ENCODE assay signal across 22 mouse cellular contexts in the genomic region with DNA sequence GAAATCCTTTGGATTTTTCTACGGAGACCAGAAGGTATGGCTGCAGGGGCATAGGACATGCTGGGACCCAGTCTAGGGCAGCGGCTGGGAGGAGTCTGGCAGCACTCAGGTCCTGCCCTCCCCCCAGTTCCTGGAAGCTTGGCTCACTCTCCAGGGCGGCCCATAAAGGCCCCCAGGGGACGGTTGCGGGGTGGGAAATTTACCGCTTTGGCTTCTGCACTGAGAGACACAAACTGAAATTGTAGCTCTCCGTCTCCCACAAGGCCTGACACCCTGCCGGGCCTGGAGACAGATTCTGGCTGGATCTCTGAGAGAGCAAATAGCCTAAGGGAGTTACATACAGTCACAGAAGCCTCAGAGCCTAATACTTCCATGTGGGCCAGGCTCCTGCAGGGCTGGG. TPM values are rescaled to one million over a fixed set of nuclear protein-coding genes. Genes with fewer than 3 reads are reported as not detected.
DNase-seq lines count a peak whose midpoint lies in the region; ATAC-seq lines count a peak whose summit lies in the region.
"Had no signal": no experiment of that assay in that cellular context is flagged by ENCODE, and none has a peak within 500 bp of the region (broad histone marks: within the 10 kb centered on the region; RNA-seq: fewer than 3 reads in every experiment).

No protein-coding gene starts in this region.

- intact Hi-C loops in heart, postnatal 14 days (cut with DNase I): no loop called here

- H3K27me3 ChIP-seq in heart, embryonic 10.5 days (ENCODE audit: insufficient read depth, poor library complexity, severe bottlenecking): no peaks in the 10 kb centered on the region
- H3K27me3 ChIP-seq: hindbrain, embryonic 15.5 days; neural tube, embryonic 12.5 days had no signal

- WGBS in heart, embryonic 10.5 days: 55% methylated on average over 8 of the region's 8 CpGs

- peaks cover 81% of the 10 kb centered on the region for H3K4me1 ChIP-seq in heart, embryonic 10.5 days

- H3K9me3 ChIP-seq in heart, embryonic 10.5 days: no peaks in the 10 kb centered on the region
- H3K9me3 ChIP-seq: G1E; hindbrain, embryonic 15.5 days; neural tube, embryonic 12.5 days had no signal

- ATAC-seq in activated CD4-positive, CD25-positive, alpha-beta regulatory T cell, adult 4 months: no peak
- ATAC-seq: forebrain, postnatal 0 days; intestine, postnatal 0 days had no signal

- no peak for DNase-seq in heart, embryonic 10.5 days (ENCODE audit: low spot score)
- DNase-seq in heart, adult 8-10 months (ENCODE audit: low spot score): no peak
- peak; percentile 48 to 65 for DNase-seq in kidney, postnatal 25 days
- DNase-seq in kidney, adult 8-10 months: no peak
- DNase-seq in heart, postnatal 14 days: peak; percentile 21 to 24
- DNase-seq in skeletal muscle tissue, adult 2 months (ENCODE audit: low read depth, low spot score): peak; percentile 32
- DNase-seq: adrenal gland, postnatal 25 days; cerebellum, adult 18-20 months; forebrain, postnatal 0 days; liver; lung, adult 2 months; lung, postnatal 36 days; right cerebral cortex, postnatal 25 days; thymus, postnatal 14 days had no signal

- no peak overlapping the region for H3K4me3 ChIP-seq in heart, embryonic 10.5 days
- H3K4me3 ChIP-seq: heart, adult 2 months; hindbrain, embryonic 15.5 days; neural tube, embryonic 12.5 days had no signal

- no peaks in the 10 kb centered on the region for H3K36me3 ChIP-seq in heart, embryonic 10.5 days
- H3K36me3 ChIP-seq: G1E; hindbrain, embryonic 15.5 days; neural tube, embryonic 12.5 days had no signal

- H3K27ac ChIP-seq in heart, embryonic 10.5 days: peak overlapping the region; percentile 56; the same call in 1 of the 2 replicates
- H3K27ac ChIP-seq: heart, adult 2 months; hindbrain, embryonic 15.5 days; neural tube, embryonic 12.5 days had no signal

RNA-seq across cellular contexts. Expression of gene Omp, which starts 7.1 kb away (rescaled TPM):
- polyA plus RNA-seq in heart, embryonic 10.5 days (2016; fragmentation: Nextera tagmentation; extraction: Ambion mirVana): 0.33 TPM in 2 replicates
- under 1 TPM in 3 of 4 experiments, not detected in 1; 0.16 to 0.24 (median 0.20) TPM for total RNA-seq in heart, adult 8-10 months (2022)
- under 1 TPM; 0.22 TPM for total RNA-seq in heart, postnatal 14 days (2021)
- not detected for polyA plus RNA-seq in activated CD4-positive, CD25-positive, alpha-beta regulatory T cell, adult 4 months (2017; shearing (Covaris generic))
- total RNA-seq: gastrocnemius, adult 8-10 months had no signal
- polyA plus RNA-seq: G1E had no signal

RNA-seq across cellular contexts. Expression of gene Capn5, which starts 25.7 kb away (rescaled TPM):
- 9.4 and 11.0 TPM in 2 replicates for polyA plus RNA-seq in heart, embryonic 10.5 days (2016; fragmentation: Nextera tagmentation; extraction: Ambion mirVana)
- 1 to 10 TPM; 1.2 to 2.9 (median 1.6) TPM for total RNA-seq in heart, adult 8-10 months (2022)
- 1 to 10 TPM; 2.7 to 3.9 TPM for total RNA-seq in heart, postnatal 14 days (2021)
- polyA plus RNA-seq in activated CD4-positive, CD25-positive, alpha-beta regulatory T cell, adult 4 months (2017; shearing (Covaris generic)): 1 to 10 TPM in 1 of 2 experiments, under 1 TPM in 1; 0.79 to 2.1 TPM

RNA-seq across cellular contexts. Expression of gene Myo7a, which starts 33.1 kb away (rescaled TPM):
- polyA plus RNA-seq in heart, embryonic 10.5 days (2016; fragmentation: Nextera tagmentation; extraction: Ambion mirVana): 16.4 and 17.3 TPM in 2 replicates
- 1 to 10 TPM; 3.6 to 4.7 (median 4.3) TPM for total RNA-seq in heart, adult 8-10 months (2022)
- total RNA-seq in heart, postnatal 14 days (2021): 1 to 10 TPM; 5.4 to 6.3 TPM
- 1 to 10 TPM; 1.1 to 1.6 TPM for polyA plus RNA-seq in activated CD4-positive, CD25-positive, alpha-beta regulatory T cell, adult 4 months (2017; shearing (Covaris generic))

RNA-seq across cellular contexts. Expression of gene B3gnt6, which starts 46.9 kb away (rescaled TPM):
- 0.06 TPM in 1 of 2 replicates, not detected in the other for polyA plus RNA-seq in heart, embryonic 10.5 days (2016; fragmentation: Nextera tagmentation; extraction: Ambion mirVana)
- not detected for total RNA-seq in heart, adult 8-10 months (2022)
- not detected for total RNA-seq in heart, postnatal 14 days (2021)
- not detected for polyA plus RNA-seq in activated CD4-positive, CD25-positive, alpha-beta regulatory T cell, adult 4 months (2017; shearing (Covaris generic))
- total RNA-seq: gastrocnemius, adult 8-10 months; heart, adult 2 months had no signal
- polyA plus RNA-seq: embryonic facial prominence, embryonic 11.5 days had no signal

Comparison
In these comparisons a context has a peak if more than half of its experiments do, and no peak if none do; other contexts are left out.
1. DNase-seq: peak in kidney, postnatal 25 days (2 of 2), heart, postnatal 14 days (2 of 2) and skeletal muscle tissue, adult 2 months (single experiment); none in heart, embryonic 10.5 days (single experiment), heart, adult 8-10 months (single experiment) and kidney, adult 8-10 months (0 of 2).